Mouse (Mus musculus) adrenal gland, postnatal 36 days (tissue): ENCODE results near the gene Schip1. TPM values are rescaled to one million over a fixed set of nuclear protein-coding genes. Genes with fewer than 3 reads are reported as not detected.
A peak's percentile ranks its signal among the peaks of the same experiment; 100 is the strongest.

Experiments used
- DNase-seq, 2 experiments: peaks; one replicate each; pipeline ENCODE4 v3.0.0; 2021; ENCODE audit warnings: mixed read lengths in 1 of 2
- total RNA-seq, 2 experiments: library from RNA; stranded (reverse); gene quantifications; 2 replicates each; pipeline ENCODE4 v1.2.3; 2021

The Schip1 gene
- total RNA-seq, 2 experiments from 2014 or later = 11.4 to 18.3 TPM

- no peak for DNase-seq
Observed at GRCm38 (mm10) chr3:68556891-68557290, 492.3 kb downstream of the Schip1 start.

- no peak for DNase-seq
Observed at GRCm38 (mm10) chr3:68558744-68559143, 494.1 kb downstream of the Schip1 start.

- DNase-seq = no peak
Observed at GRCm38 (mm10) chr3:68560057-68560456, 495.5 kb downstream of the Schip1 start.

GRCm38 (mm10) chr3:68562838-68563237 lies 498.2 kb downstream of the Schip1 start:
- DNase-seq = no peak

- DNase-seq = peak; percentile 73 to 88
Observed at GRCm38 (mm10) chr3:68563922-68564321, 499.3 kb downstream of the Schip1 start.

- DNase-seq = no peak
Observed at GRCm38 (mm10) chr3:68564978-68565674, 500.5 kb downstream of the Schip1 start.

GRCm38 (mm10) chr3:68565675-68566055 lies 501.1 kb downstream of the Schip1 start:
- DNase-seq = no peak

- DNase-seq = peak; percentile 44 to 49
Observed at GRCm38 (mm10) chr3:68567581-68567980, 503.0 kb downstream of the Schip1 start.

- DNase-seq = peak in 1 of 2 experiments; percentile 17
Observed at GRCm38 (mm10) chr3:68568149-68568548, 503.5 kb downstream of the Schip1 start.

- DNase-seq = no peak
Observed at GRCm38 (mm10) chr3:68568716-68569115, 504.1 kb downstream of the Schip1 start.

- no peak for DNase-seq
Observed at GRCm38 (mm10) chr3:68570319-68570718, 505.7 kb downstream of the Schip1 start.

- peak; percentile 71 to 74 for DNase-seq
Observed at GRCm38 (mm10) chr3:68572249-68573225, 507.9 kb downstream of the Schip1 start.

- no peak for DNase-seq
Observed at GRCm38 (mm10) chr3:68573226-68573624, 508.6 kb downstream of the Schip1 start.

- DNase-seq = no peak
Observed at GRCm38 (mm10) chr3:68574097-68574496, 509.5 kb downstream of the Schip1 start.

GRCm38 (mm10) chr3:68574565-68574964 lies 510.0 kb downstream of the Schip1 start:
- no peak for DNase-seq

GRCm38 (mm10) chr3:68575636-68576340 lies 511.2 kb downstream of the Schip1 start:
- no peak for DNase-seq

- DNase-seq = peak; percentile 11 to 46
Observed at GRCm38 (mm10) chr3:68576431-68576830, 511.8 kb downstream of the Schip1 start.

GRCm38 (mm10) chr3:68576948-68577347 lies 512.3 kb downstream of the Schip1 start:
- no peak for DNase-seq

GRCm38 (mm10) chr3:68581591-68581990 lies 517.0 kb downstream of the Schip1 start:
- DNase-seq = no peak

- no peak for DNase-seq
Observed at GRCm38 (mm10) chr3:68582103-68582740, 517.6 kb downstream of the Schip1 start.

GRCm38 (mm10) chr3:68583031-68583693 lies 518.6 kb downstream of the Schip1 start:
- no peak for DNase-seq
